Mouse (Mus musculus) megakaryocyte, embryonic 14.5 days (primary cell): ENCODE data around the gene Syce1l.

Source experiments
- FLI1 ChIP-seq: IDR thresholded peaks from 2 replicates; pipeline ENCODE4 v1.6.1; 2012; ENCODE audit warnings: low read length, inconsistent platforms, mixed read lengths
- GATA1 ChIP-seq: IDR thresholded peaks from 3 replicates; pipeline ENCODE4 v1.6.1; 2012; ENCODE audit warnings: mixed read lengths, low read length, inconsistent platforms, borderline replicate concordance

DNA sequence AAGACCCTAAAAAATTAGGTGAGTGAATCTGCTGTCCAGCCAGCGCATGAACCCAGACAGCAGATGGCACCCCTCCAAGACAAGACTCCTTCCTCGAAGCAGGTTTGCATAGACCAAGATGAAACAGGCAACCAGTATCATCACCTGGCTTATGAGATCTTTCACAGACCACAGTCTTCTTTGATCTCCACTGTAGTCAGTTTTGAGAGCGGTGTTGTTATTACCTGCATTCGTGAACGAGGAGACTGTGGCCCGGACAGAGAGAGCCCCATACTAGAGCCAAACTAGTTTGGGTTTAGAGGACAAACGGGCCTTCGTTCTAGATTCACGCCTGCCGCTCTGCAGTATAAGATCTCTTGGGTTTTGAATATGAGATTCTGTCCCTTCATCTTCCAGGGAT, 26.9 kb downstream of the Syce1l start:
- TF ChIP-seq FLI1 = no peak
- TF ChIP-seq GATA1 = no peak
